Mouse (Mus musculus): ENCODE measurements around the gene Cst7. TPM values are rescaled to one million over a fixed set of nuclear protein-coding genes. Genes with fewer than 3 reads are reported as not detected.

Cst7 gene
- polyA plus RNA-seq, 1 experiment from 2014 or later: 0.20 TPM

Other genes starting within 250 kb of the Cst7 start
- 2.0 and 2.7 TPM in 2 replicates for gene Gm10130, start 246.7 kb upstream of the Cst7 start, polyA plus RNA-seq (2016; fragmentation: Nextera tagmentation; extraction: Ambion mirVana)
- 11.9 and 13.7 TPM in 2 replicates for gene 3300002I08Rik, start 207.7 kb upstream of the Cst7 start, polyA plus RNA-seq (2016; fragmentation: Nextera tagmentation; extraction: Ambion mirVana)
- gene Zfp442, start 118.9 kb upstream of the Cst7 start, polyA plus RNA-seq (2016; fragmentation: Nextera tagmentation; extraction: Ambion mirVana): 8.2 and 9.5 TPM in 2 replicates
- 0.06 TPM in 1 of 2 replicates, not detected in the other for gene Zfp345, start 85.3 kb upstream of the Cst7 start, polyA plus RNA-seq (2016; fragmentation: Nextera tagmentation; extraction: Ambion mirVana)
- 41.6 and 42.7 TPM in 2 replicates for gene Apmap, start 38.2 kb downstream of the Cst7 start, polyA plus RNA-seq (2016; fragmentation: Nextera tagmentation; extraction: Ambion mirVana)
- 22.8 and 23.5 TPM in 2 replicates for gene Acss1, start 98.1 kb downstream of the Cst7 start, polyA plus RNA-seq (2016; fragmentation: Nextera tagmentation; extraction: Ambion mirVana)
- 0.51 and 0.63 TPM in 2 replicates for gene Vsx1, start 118.9 kb downstream of the Cst7 start, polyA plus RNA-seq (2016; fragmentation: Nextera tagmentation; extraction: Ambion mirVana)
- gene Entpd6, start 178.6 kb downstream of the Cst7 start, polyA plus RNA-seq (2016; fragmentation: Nextera tagmentation; extraction: Ambion mirVana): 30.3 and 31.7 TPM in 2 replicates
- 80.5 and 80.6 TPM in 2 replicates for gene Pygb, start 216.3 kb downstream of the Cst7 start, polyA plus RNA-seq (2016; fragmentation: Nextera tagmentation; extraction: Ambion mirVana)